Mouse (Mus musculus) erythroblast, embryonic 14.5 days (primary cell): ENCODE measurements around the gene Fahd1. TPM values are rescaled to one million over a fixed set of nuclear protein-coding genes. Genes with fewer than 3 reads are reported as not detected.

Experiments
- H3K27me3 ChIP-seq: 2 replicates; pipeline ENCODE4 v1.6.1; 2012; ENCODE audit warnings: inconsistent platforms; ENCODE audit not compliant: control insufficient read depth
- H3K36me3 ChIP-seq: 2 replicates; pipeline ENCODE4 v1.6.1; 2012; ENCODE audit warnings: mild to moderate bottlenecking, inconsistent platforms; ENCODE audit not compliant: control insufficient read depth
- H3K4me1 ChIP-seq: 2 replicates; pipeline ENCODE4 v1.6.1; 2012; ENCODE audit warnings: inconsistent platforms; ENCODE audit not compliant: control insufficient read depth
- H3K4me3 ChIP-seq: replicated peaks from 2 replicates; pipeline ENCODE3; 2012; ENCODE audit warnings: moderate library complexity, mild to moderate bottlenecking, inconsistent platforms
- H3K9me3 ChIP-seq: 2 replicates; pipeline ENCODE4 v1.6.1; 2012; ENCODE audit warnings: low read length, inconsistent platforms, mixed read lengths; ENCODE audit not compliant: control insufficient read depth
- GATA1 ChIP-seq: IDR thresholded peaks from 2 replicates; pipeline ENCODE4 v1.6.1; 2012; ENCODE audit warnings: low read length, inconsistent platforms, mixed read lengths
- TAL1 ChIP-seq: IDR thresholded peaks from 3 replicates; pipeline ENCODE4 v1.6.1; 2012; ENCODE audit warnings: low read length, inconsistent platforms, mixed read lengths
- polyA plus RNA-seq: library from polyadenylated mRNA; stranded (reverse); fragments of >175 nt; gene quantifications from 2 replicates; pipeline ENCODE4 v1.2.3, GENCODE M21; 2012

Gene Fahd1
- polyA plus RNA-seq, 1 experiment, result 2.3 TPM

GRCm38 (mm10) chr17:24894061-24894994 lies 44.2 kb upstream of the Fahd1 start:
- Histone ChIP-seq H3K4me3 (peak overlapping the region; percentile 64), H3K36me3 (peaks cover 81% of the 10 kb centered on the region), H3K9me3 (no peaks in the 10 kb centered on the region), H3K27me3 (no peaks in the 10 kb centered on the region), H3K4me1 (peaks cover 81% of the 10 kb centered on the region)
- TF ChIP-seq GATA1, result no peak
- TF ChIP-seq TAL1, result no peak

- TF ChIP-seq TAL1 (no peak), GATA1 (no peak)
- Histone ChIP-seq H3K36me3 (peaks cover 81% of the 10 kb centered on the region), H3K4me3 (peak overlapping the region; percentile 64), H3K9me3 (no peaks in the 10 kb centered on the region), H3K4me1 (peaks cover 79% of the 10 kb centered on the region), H3K27me3 (no peaks in the 10 kb centered on the region)
Measured at GRCm38 (mm10) chr17:24893276-24893675, 43.1 kb upstream of the Fahd1 start.

GRCm38 (mm10) chr17:24892785-24893184 lies 42.6 kb upstream of the Fahd1 start:
- H3K4me1 ChIP-seq, result peaks cover 78% of the 10 kb centered on the region
- H3K36me3 ChIP-seq, result peaks cover 81% of the 10 kb centered on the region
- no peak for TF ChIP-seq TAL1
- TF ChIP-seq GATA1, result no peak

GRCm38 (mm10) chr17:24891321-24891720 lies 41.2 kb upstream of the Fahd1 start:
- H3K36me3 ChIP-seq, result peaks cover 72% of the 10 kb centered on the region
- H3K27me3 ChIP-seq, result no peaks in the 10 kb centered on the region
- no peak for TF ChIP-seq TAL1
- no peak for TF ChIP-seq GATA1
- no peak overlapping the region for H3K4me3 ChIP-seq
- H3K4me1 ChIP-seq, result peaks cover 72% of the 10 kb centered on the region
- H3K9me3 ChIP-seq, result no peaks in the 10 kb centered on the region

More at GRCm38 (mm10) chr17:24892785-24893184, 42.6 kb upstream of the Fahd1 start:
- no peaks in the 10 kb centered on the region for H3K27me3 ChIP-seq
- peak overlapping the region; percentile 1 for H3K4me3 ChIP-seq
- no peaks in the 10 kb centered on the region for H3K9me3 ChIP-seq

- TF ChIP-seq TAL1 (no peak), GATA1 (no peak)
- Histone ChIP-seq H3K9me3 (no peaks in the 10 kb centered on the region), H3K4me1 (peaks cover 70% of the 10 kb centered on the region), H3K27me3 (no peaks in the 10 kb centered on the region), H3K36me3 (peaks cover 73% of the 10 kb centered on the region), H3K4me3 (peak overlapping the region; percentile 17)
Measured at GRCm38 (mm10) chr17:24890151-24891092, 40.3 kb upstream of the Fahd1 start.

- peak overlapping the region; percentile 23 for H3K4me3 ChIP-seq
- peaks cover 72% of the 10 kb centered on the region for H3K4me1 ChIP-seq
- peaks cover 82% of the 10 kb centered on the region for H3K36me3 ChIP-seq
Measured at GRCm38 (mm10) chr17:24888862-24889261, 38.7 kb upstream of the Fahd1 start.

GRCm38 (mm10) chr17:24887291-24888080 lies 37.3 kb upstream of the Fahd1 start:
- TF ChIP-seq GATA1, result no peak
- TF ChIP-seq TAL1, result no peak
- no peaks in the 10 kb centered on the region for H3K27me3 ChIP-seq
- peaks cover 68% of the 10 kb centered on the region for H3K4me1 ChIP-seq
- peak overlapping the region; percentile 90 for H3K4me3 ChIP-seq
- H3K9me3 ChIP-seq, result no peaks in the 10 kb centered on the region
- peaks cover 82% of the 10 kb centered on the region for H3K36me3 ChIP-seq

More at GRCm38 (mm10) chr17:24888862-24889261, 38.7 kb upstream of the Fahd1 start:
- H3K9me3 ChIP-seq, result no peaks in the 10 kb centered on the region
- TF ChIP-seq TAL1 (no peak), GATA1 (no peak)
- H3K27me3 ChIP-seq, result no peaks in the 10 kb centered on the region

- Histone ChIP-seq H3K36me3 (peaks cover 82% of the 10 kb centered on the region), H3K4me1 (peaks cover 68% of the 10 kb centered on the region), H3K4me3 (peak overlapping the region; percentile 90), H3K9me3 (no peaks in the 10 kb centered on the region), H3K27me3 (no peaks in the 10 kb centered on the region)
- TF ChIP-seq TAL1 (no peak), GATA1 (no peak)
Measured at GRCm38 (mm10) chr17:24886932-24887271, 36.7 kb upstream of the Fahd1 start.
